Mouse (Mus musculus) cerebellum, postnatal 25 days (tissue): ENCODE results near the gene Serpina3m.
"Not testable (repeated sequence)": the region's sequence is repeated elsewhere in the genome, so short reads cannot be mapped to it uniquely, and the experiment has no call there.

Experiments
- DNase-seq, 2 experiments: peaks; one replicate each; pipeline ENCODE4 v3.0.0; 2021; ENCODE audit warnings: mixed read lengths in 2 of 2

Gene Serpina3m

GRCm38 (mm10) chr12:104338226-104338625, at the start of gene Serpina3m, which contains the start of gene Serpina3k:
Gene Serpina3m (plus strand): TSS chr12:104338486.
Gene Serpina3k (plus strand): TSS chr12:104338486.
- DNase-seq, result not testable (repeated sequence)

- no peak for DNase-seq
Observed at GRCm38 (mm10) chr12:104289872-104290271, 48.4 kb upstream of the Serpina3m start.

GRCm38 (mm10) chr12:104293963-104294362, 44.3 kb upstream of the Serpina3m start:
- DNase-seq, result no peak

GRCm38 (mm10) chr12:104298049-104298448, 40.2 kb upstream of the Serpina3m start:
- no peak for DNase-seq

GRCm38 (mm10) chr12:104305991-104306390, 32.3 kb upstream of the Serpina3m start:
- no peak for DNase-seq

GRCm38 (mm10) chr12:104314253-104314652, 24.0 kb upstream of the Serpina3m start, which contains the start of gene Serpina3j:
Gene Serpina3j (plus strand): TSS chr12:104314553.
- no peak for DNase-seq

- no peak for DNase-seq
Observed at GRCm38 (mm10) chr12:104322454-104322853, 15.8 kb upstream of the Serpina3m start.

GRCm38 (mm10) chr12:104331701-104332100, 6.6 kb upstream of the Serpina3m start:
- no peak for DNase-seq

- DNase-seq, result not testable (repeated sequence)
Observed at GRCm38 (mm10) chr12:104336873-104337272, 1.4 kb upstream of the Serpina3m start.

GRCm38 (mm10) chr12:104338705-104339104, 419 bp downstream of the Serpina3m start:
- DNase-seq, result no peak

- DNase-seq, result not testable (repeated sequence)
Observed at GRCm38 (mm10) chr12:104342489-104342888, 4.2 kb downstream of the Serpina3m start.

- no peak for DNase-seq
Observed at GRCm38 (mm10) chr12:104345181-104345580, 6.9 kb downstream of the Serpina3m start.

- DNase-seq, result no peak
Observed at GRCm38 (mm10) chr12:104345707-104346106, 7.4 kb downstream of the Serpina3m start.

- no peak for DNase-seq
Observed at GRCm38 (mm10) chr12:104347091-104347490, 8.8 kb downstream of the Serpina3m start.

- DNase-seq, result peak; percentile 19 to 62
Observed at GRCm38 (mm10) chr12:104351812-104352211, 13.5 kb downstream of the Serpina3m start.

GRCm38 (mm10) chr12:104356006-104356405, 17.7 kb downstream of the Serpina3m start:
- no peak for DNase-seq

GRCm38 (mm10) chr12:104369986-104370385, 31.7 kb downstream of the Serpina3m start:
- DNase-seq, result no peak

- not testable (repeated sequence) for DNase-seq
Observed at GRCm38 (mm10) chr12:104377179-104377578, 38.9 kb downstream of the Serpina3m start.

- not testable (repeated sequence) for DNase-seq
Observed at GRCm38 (mm10) chr12:104378351-104378750, 40.1 kb downstream of the Serpina3m start.

GRCm38 (mm10) chr12:104378815-104379214, 40.5 kb downstream of the Serpina3m start:
- not testable (repeated sequence) for DNase-seq

- DNase-seq, result no peak
Observed at GRCm38 (mm10) chr12:104379856-104380255, 41.6 kb downstream of the Serpina3m start.

GRCm38 (mm10) chr12:104381071-104381604, 42.9 kb downstream of the Serpina3m start:
- not testable (repeated sequence) for DNase-seq

GRCm38 (mm10) chr12:104385987-104386386, 47.7 kb downstream of the Serpina3m start:
- not testable (repeated sequence) for DNase-seq

GRCm38 (mm10) chr12:104386878-104387277, 48.6 kb downstream of the Serpina3m start:
- DNase-seq, result not testable (repeated sequence)

- no peak for DNase-seq
Observed at GRCm38 (mm10) chr12:104388477-104388876, 50.2 kb downstream of the Serpina3m start.
